Mouse (Mus musculus) lung, postnatal 0 days (tissue): ENCODE data around the gene Dglucy. TPM values are rescaled to one million over a fixed set of nuclear protein-coding genes. Genes with fewer than 3 reads are reported as not detected.
A peak's percentile ranks its signal among the peaks of the same experiment; 100 is the strongest.

Source experiments
- ATAC-seq: fragments of 200-750 bp; cut with Nextera tagmentation; 2 replicates; pipeline ENCODE4 v1.8.0; 2017; ENCODE audit warnings: moderate library complexity
- DNase-seq: peaks from one replicate; pipeline ENCODE4 v3.0.0-alpha.2; 2016; ENCODE audit warnings: low spot score
- H3K27ac ChIP-seq: fragments of 300-500 bp; sonication (generic); 2 replicates; pipeline ENCODE4 v1.5.1; 2014; ENCODE audit warnings: antibody characterized with exemption, mild to moderate bottlenecking, low read length, mixed read lengths
- H3K27me3 ChIP-seq: fragments of 300-500 bp; sonication (generic); replicated peaks from 2 replicates; pipeline ENCODE4 v1.6.1; 2014; ENCODE audit warnings: low read length, mixed read lengths; ENCODE audit not compliant: insufficient read depth
- H3K36me3 ChIP-seq: fragments of 300-500 bp; sonication (generic); 2 replicates; pipeline ENCODE4 v1.6.1; 2014; ENCODE audit warnings: low read length, mixed read lengths; ENCODE audit not compliant: insufficient read depth
- H3K4me1 ChIP-seq: fragments of 300-500 bp; sonication (generic); 2 replicates; pipeline ENCODE4 v1.6.1; 2014; ENCODE audit warnings: antibody characterized with exemption, low read depth, low read length, mixed read lengths; ENCODE audit not compliant: insufficient read depth
- H3K4me2 ChIP-seq: fragments of 300-500 bp; sonication (generic); replicated peaks from 2 replicates; pipeline ENCODE4 v1.6.1; 2014; ENCODE audit warnings: low read depth, mild to moderate bottlenecking, low read length, moderate library complexity, mixed read lengths
- H3K4me3 ChIP-seq: fragments of 300-500 bp; sonication (generic); 2 replicates; pipeline ENCODE4 v1.5.1; 2014; ENCODE audit warnings: low read depth, low read length
- H3K9ac ChIP-seq: fragments of 300-500 bp; sonication (generic); replicated peaks from 2 replicates; pipeline ENCODE4 v1.6.1; 2014; ENCODE audit warnings: low read depth, mild to moderate bottlenecking
- H3K9me3 ChIP-seq: fragments of 300-500 bp; sonication (generic); 2 replicates; pipeline ENCODE4 v1.6.1; 2016; ENCODE audit warnings: low read length, mixed read lengths
- CTCF ChIP-seq: IDR thresholded peaks from 2 replicates; pipeline ENCODE4 v1.5.1; 2016; ENCODE audit warnings: antibody characterized with exemption, mild to moderate bottlenecking
- EP300 ChIP-seq: IDR thresholded peaks from 2 replicates; pipeline ENCODE4 v1.6.1; 2016; ENCODE audit warnings: antibody characterized with exemption, mild to moderate bottlenecking, control low read depth
- WGBS: fragments of 180-500 bp; shearing (Covaris S2); extraction: QIAGEN DNeasy Blood & Tissue Kit; methylation state at CpG from one replicate; pipeline ENCODE4 v1.1.7; 2014; 5-methylcytosine and 5-hydroxymethylcytosine counted together
- polyA plus RNA-seq: library from polyadenylated mRNA; unstranded; fragments of >200 nt; fragmentation: Nextera tagmentation; extraction: Ambion mirVana; gene quantifications from 2 replicates; pipeline ENCODE4 v1.2.1, GENCODE M21; 2015

Gene Dglucy
- polyA plus RNA-seq, 1 experiment from 2014 or later = 2.1 TPM

DNA sequence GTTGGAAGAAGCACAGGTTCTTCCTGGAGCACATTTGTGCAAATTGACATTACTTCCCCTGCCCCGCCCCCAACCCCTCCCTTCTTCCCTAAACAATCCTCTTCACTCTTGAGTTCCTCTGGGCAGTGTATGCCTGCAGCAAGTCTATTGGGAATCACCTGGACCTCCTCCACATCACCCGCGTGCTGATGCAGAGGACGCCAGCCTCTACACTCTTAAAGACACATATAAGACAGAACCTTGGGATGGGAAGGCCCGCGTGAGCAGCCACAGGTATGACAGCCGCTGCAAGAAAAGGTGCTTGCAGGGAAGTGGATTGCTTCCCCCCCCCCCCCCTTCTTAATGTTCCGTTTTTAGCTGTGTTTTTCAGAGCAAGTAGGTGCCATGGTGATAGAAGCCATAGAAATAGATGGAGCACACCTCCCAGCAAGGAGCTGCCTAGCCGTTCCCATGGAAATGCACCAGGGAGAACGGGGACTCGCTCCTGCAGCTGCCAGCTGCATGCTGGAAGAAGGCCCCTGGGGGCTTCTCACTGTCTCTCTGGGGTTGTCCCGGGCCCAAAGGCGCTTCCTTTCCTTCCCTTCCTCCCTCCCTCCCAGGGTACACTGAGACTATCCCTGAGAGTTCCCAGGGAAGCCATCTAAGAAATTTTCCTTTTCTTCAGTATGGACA lies 29.9 kb downstream of the Dglucy start:
- DNase-seq (peak; percentile 3), ATAC-seq (no peak)
- H3K27me3 ChIP-seq = no peaks in the 10 kb centered on the region
- H3K36me3 ChIP-seq = no peaks in the 10 kb centered on the region
- 57% methylated on average over 13 of the region's 13 CpGs for WGBS
- no peak overlapping the region for H3K9ac ChIP-seq
- TF ChIP-seq EP300 = no peak
- no peak overlapping the region for H3K4me2 ChIP-seq
- H3K4me3 ChIP-seq = no peak overlapping the region
- no peaks in the 10 kb centered on the region for H3K4me1 ChIP-seq
- H3K9me3 ChIP-seq = no peaks in the 10 kb centered on the region
- no peak overlapping the region for H3K27ac ChIP-seq

DNA sequence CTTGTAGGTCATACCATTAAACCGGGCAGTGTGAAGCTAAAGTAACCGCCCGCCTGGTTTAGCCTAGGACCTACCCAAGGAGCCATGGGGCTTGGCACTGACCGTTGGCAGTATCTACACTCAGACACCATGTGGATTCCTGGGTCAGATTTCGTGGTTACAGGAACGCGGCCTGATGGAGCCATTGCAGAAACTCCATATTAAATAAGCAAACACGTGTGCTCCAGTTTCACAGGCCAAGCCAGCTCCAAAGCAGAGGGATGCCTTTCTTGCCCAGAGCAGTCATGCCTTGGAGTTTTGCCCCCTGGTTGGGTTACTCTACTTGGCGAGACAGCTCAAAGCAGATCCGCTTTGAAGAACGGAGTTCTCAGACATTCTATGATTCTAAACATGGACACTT lies 31.7 kb downstream of the Dglucy start:
- no peak overlapping the region for H3K4me3 ChIP-seq
- H3K4me1 ChIP-seq = no peaks in the 10 kb centered on the region
- no peak overlapping the region for H3K9ac ChIP-seq
- DNase-seq = no peak
- H3K27me3 ChIP-seq = no peaks in the 10 kb centered on the region
- 90% methylated on average over 11 of the region's 11 CpGs for WGBS
- H3K36me3 ChIP-seq = no peaks in the 10 kb centered on the region
- TF ChIP-seq EP300 (no peak), CTCF (no peak)
- no peak overlapping the region for H3K27ac ChIP-seq
- H3K4me2 ChIP-seq = no peak overlapping the region
- no peaks in the 10 kb centered on the region for H3K9me3 ChIP-seq
- no peak for ATAC-seq

DNA sequence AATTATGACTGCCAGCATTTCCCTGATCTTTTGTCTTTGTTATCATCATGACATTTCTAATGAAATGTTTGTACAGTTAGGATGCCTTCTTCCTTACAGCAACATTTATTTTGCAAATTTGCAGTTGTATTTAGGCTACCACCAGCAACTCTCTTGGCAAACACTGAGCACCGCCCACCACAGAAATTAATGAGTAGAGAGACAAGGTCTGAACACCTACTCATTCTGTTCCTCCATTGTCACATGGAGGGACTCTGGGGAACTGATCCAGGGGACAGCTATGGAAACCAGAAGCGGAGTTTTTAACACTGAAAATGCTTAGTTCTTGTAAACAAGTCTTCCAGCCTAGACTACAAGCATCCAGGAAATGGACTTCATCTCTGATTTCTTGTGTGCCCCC lies 35.0 kb downstream of the Dglucy start:
- Histone ChIP-seq H3K4me3 (no peak overlapping the region), H3K27ac (no peak overlapping the region), H3K36me3 (no peaks in the 10 kb centered on the region), H3K9me3 (no peaks in the 10 kb centered on the region), H3K9ac (no peak overlapping the region), H3K27me3 (no peaks in the 10 kb centered on the region), H3K4me1 (no peaks in the 10 kb centered on the region), H3K4me2 (no peak overlapping the region)
- DNase-seq (peak; percentile 1), ATAC-seq (no peak)
- 96% methylated on average over 2 of the region's 2 CpGs for WGBS
- TF ChIP-seq CTCF (no peak), EP300 (no peak)

DNA sequence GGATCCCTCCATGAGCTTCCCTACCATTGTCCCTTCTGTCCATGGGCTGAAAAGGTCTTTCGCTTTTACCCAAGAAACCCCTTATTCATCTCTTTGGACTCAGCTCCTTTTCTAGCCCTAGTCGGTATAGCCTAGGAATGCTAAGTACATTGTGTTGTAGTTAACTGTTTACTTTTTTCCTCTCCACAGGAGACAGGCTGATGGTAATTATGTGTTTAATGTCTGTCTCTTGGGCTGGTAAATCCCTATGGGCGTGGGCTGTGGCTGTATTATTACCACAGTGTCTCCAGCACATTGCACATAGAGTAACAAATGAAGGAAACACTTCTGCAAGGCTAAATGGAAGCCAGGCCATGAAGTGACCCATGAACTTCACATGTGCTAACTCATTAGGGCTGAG lies 35.8 kb downstream of the Dglucy start:
- Histone ChIP-seq H3K9me3 (no peaks in the 10 kb centered on the region), H3K4me1 (no peaks in the 10 kb centered on the region), H3K36me3 (no peaks in the 10 kb centered on the region), H3K27ac (no peak overlapping the region), H3K4me3 (no peak overlapping the region), H3K27me3 (no peaks in the 10 kb centered on the region), H3K4me2 (no peak overlapping the region), H3K9ac (no peak overlapping the region)
- WGBS = 79% methylated on average over 3 of the region's 3 CpGs
- TF ChIP-seq EP300 (no peak), CTCF (no peak)
- no peak for ATAC-seq
- no peak for DNase-seq

DNA sequence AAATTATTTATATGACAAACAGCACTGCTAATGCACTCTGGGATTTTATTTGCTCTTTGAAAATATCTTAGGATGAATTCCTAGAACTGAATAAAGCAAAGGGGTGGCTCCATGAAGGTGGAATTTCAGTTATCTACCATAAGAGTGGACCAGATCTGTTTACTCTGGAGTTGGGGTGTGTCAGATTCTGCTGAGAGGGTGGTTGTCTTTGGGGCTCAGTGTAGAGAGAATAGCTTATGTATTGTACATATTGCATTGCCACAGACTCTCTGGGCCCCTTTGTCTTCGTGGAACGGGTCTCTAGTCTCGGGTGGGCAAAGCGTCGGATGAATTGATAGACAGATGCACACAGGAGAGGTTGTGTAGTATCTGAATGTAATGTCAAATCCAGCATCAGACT lies 38.0 kb downstream of the Dglucy start:
- H3K9ac ChIP-seq = no peak overlapping the region
- TF ChIP-seq CTCF = no peak
- TF ChIP-seq EP300 = no peak
- H3K4me1 ChIP-seq = no peaks in the 10 kb centered on the region
- DNase-seq (no peak), ATAC-seq (no peak)
- H3K36me3 ChIP-seq = no peaks in the 10 kb centered on the region
- no peak overlapping the region for H3K4me3 ChIP-seq
- 78% methylated on average over 5 of the region's 5 CpGs for WGBS
- no peaks in the 10 kb centered on the region for H3K27me3 ChIP-seq
- no peak overlapping the region for H3K4me2 ChIP-seq
- no peak overlapping the region for H3K27ac ChIP-seq
- no peaks in the 10 kb centered on the region for H3K9me3 ChIP-seq

DNA sequence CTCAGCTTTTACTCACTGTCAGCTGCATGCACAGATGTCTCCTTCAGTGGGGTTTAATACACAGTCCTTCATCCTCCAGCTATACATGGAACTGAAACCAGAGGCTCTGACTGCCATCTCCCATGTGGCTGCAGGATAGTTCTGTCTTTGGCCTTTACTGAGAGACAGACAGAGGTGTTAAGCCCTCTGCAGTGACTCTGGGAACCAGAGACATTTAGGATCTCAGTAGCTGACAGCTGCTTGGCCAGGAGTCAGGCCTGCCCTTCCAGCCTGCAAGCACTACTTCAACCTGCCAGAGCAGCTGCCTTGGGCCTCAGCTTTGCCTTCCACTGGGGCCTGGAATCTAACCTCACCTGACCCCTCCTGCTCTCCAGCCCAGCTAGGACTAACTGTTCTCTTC lies 41.1 kb downstream of the Dglucy start:
- Histone ChIP-seq H3K4me3 (no peak overlapping the region), H3K27ac (no peak overlapping the region), H3K4me2 (no peak overlapping the region), H3K9me3 (no peaks in the 10 kb centered on the region), H3K27me3 (no peaks in the 10 kb centered on the region), H3K36me3 (no peaks in the 10 kb centered on the region), H3K4me1 (no peaks in the 10 kb centered on the region), H3K9ac (no peak overlapping the region)
- no peak for TF ChIP-seq CTCF
- TF ChIP-seq EP300 = no peak
- ATAC-seq = no peak
- no peak for DNase-seq

DNA sequence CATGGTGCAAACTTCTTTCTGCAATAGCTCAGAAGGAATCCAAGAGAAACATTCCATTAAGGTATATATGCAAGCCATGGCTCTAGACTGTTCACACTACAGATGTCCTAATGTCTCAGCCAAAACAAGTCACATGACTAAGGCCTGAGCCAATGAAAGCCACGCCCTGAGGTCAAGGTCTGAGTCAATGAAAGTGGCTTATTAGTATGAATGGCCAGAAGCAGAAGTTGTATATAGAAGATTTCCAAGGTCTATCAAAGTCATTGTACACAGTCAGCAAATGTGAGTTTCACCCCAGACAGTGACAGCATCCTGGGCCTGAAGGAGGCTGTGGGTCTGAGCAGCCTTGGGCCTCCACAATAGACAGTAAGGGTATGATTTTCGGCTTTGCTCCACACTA lies 52.2 kb downstream of the Dglucy start:
- ATAC-seq = no peak
- Histone ChIP-seq H3K9me3 (no peaks in the 10 kb centered on the region), H3K27me3 (no peaks in the 10 kb centered on the region), H3K4me2 (no peak overlapping the region), H3K4me3 (no peak overlapping the region), H3K36me3 (no peaks in the 10 kb centered on the region), H3K9ac (no peak overlapping the region), H3K4me1 (no peaks in the 10 kb centered on the region), H3K27ac (no peak overlapping the region)
- WGBS = 80% methylated on average over 2 of the region's 2 CpGs
- no peak for DNase-seq
- TF ChIP-seq EP300 = no peak
